Mouse (Mus musculus): ENCODE measurements around the gene F11.

DNA sequence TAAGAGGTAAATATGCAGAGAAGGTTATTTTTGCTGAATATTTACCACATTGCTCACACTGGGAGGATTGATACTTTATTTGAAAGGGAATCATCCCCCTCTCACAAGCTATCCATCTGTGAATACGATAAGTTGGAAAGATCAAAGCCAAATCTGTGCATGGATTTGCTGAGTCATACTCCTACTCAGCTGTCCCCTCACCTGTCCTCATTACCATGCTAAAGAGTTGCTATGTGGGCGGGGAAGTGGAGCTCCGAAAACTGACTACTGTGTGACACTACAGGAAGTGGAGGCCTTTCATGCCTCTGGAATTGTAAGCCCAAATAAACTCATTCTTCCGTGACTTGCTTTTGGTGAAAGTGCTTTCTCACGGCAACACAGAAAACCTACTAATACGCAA lies 26.6 kb downstream of the F11 start:
- TF ChIP-seq CTCF (IDR thresholded peaks at IDR 0.05; ENCODE audit: control insufficient read depth, insufficient read depth, insufficient replicate concordance, low read depth, low read length), result no peak
- TF ChIP-seq POLR2A (IDR thresholded peaks at IDR 0.05; ENCODE audit: control insufficient read depth, low read depth, low read length), result no peak
